ENCODE assay signal across 12 mouse cellular contexts in the genomic region with DNA sequence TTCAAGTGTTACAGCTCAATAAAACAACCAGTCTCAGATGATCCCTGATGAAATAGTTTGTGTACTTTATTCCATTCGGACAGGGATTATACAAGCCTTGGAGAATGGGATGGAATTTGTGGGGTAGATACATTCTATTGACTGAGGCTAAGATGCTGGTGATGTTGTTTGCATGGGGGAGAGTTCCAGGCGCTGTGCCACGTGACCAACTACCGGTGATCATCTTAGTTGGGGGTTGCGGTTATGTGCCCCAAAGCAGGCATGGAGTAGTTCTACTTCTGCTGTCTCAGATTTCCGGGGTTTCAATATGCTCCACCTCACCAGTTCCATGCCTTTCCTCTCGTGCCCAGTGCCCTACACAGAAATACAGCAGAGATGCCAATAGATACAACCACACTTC. TPM values are rescaled to one million over a fixed set of nuclear protein-coding genes. Genes with fewer than 3 reads are reported as not detected.
DNase-seq lines count a peak whose midpoint lies in the region; ATAC-seq and TF ChIP-seq lines count a peak whose summit lies in the region.
"Had no signal": no experiment of that assay in that cellular context is flagged by ENCODE, and none has a peak within 500 bp of the region (broad histone marks: within the 10 kb centered on the region; RNA-seq: fewer than 3 reads in every experiment).

No protein-coding gene starts in this region.

- no peak overlapping the region for H3K4me3 ChIP-seq in layer of hippocampus, adult 2 months
- H3K4me3 ChIP-seq in midbrain, embryonic 16.5 days (ENCODE audit: low read depth, low read length) = no peak overlapping the region
- no peak overlapping the region for H3K4me3 ChIP-seq in midbrain, embryonic 10.5 days
- no peak overlapping the region for H3K4me3 ChIP-seq in myocyte
- no peak overlapping the region for H3K4me3 ChIP-seq in limb, embryonic 10.5 days
- H3K4me3 ChIP-seq: embryonic facial prominence, embryonic 13.5 days; embryonic facial prominence, embryonic 15.5 days; erythroblast, embryonic 14.5 days; forebrain, embryonic 10.5 days; forebrain, embryonic 12.5 days had no signal

- H3K36me3 ChIP-seq in midbrain, embryonic 16.5 days (ENCODE audit: control insufficient read depth, insufficient read depth, low read length) = no peaks in the 10 kb centered on the region
- no peaks in the 10 kb centered on the region for H3K36me3 ChIP-seq in midbrain, embryonic 10.5 days
- H3K36me3 ChIP-seq in myocyte (ENCODE audit: control insufficient read depth, insufficient read depth) = no peaks in the 10 kb centered on the region
- no peaks in the 10 kb centered on the region for H3K36me3 ChIP-seq in limb, embryonic 10.5 days
- H3K36me3 ChIP-seq: embryonic facial prominence, embryonic 13.5 days; embryonic facial prominence, embryonic 15.5 days; forebrain, embryonic 10.5 days; forebrain, embryonic 12.5 days had no signal

- 0 out of 2 replicates have a peak overlapping the region, but pooled peaks have one; percentile 6 for H3K9ac ChIP-seq in midbrain, embryonic 16.5 days (ENCODE audit: low read depth, low read length)
- H3K9ac ChIP-seq: embryonic facial prominence, embryonic 13.5 days; embryonic facial prominence, embryonic 15.5 days; forebrain, embryonic 12.5 days had no signal

- no peaks in the 10 kb centered on the region for H3K79me2 ChIP-seq in myocyte (ENCODE audit: control insufficient read depth, insufficient read depth)

- H3K9me3 ChIP-seq in midbrain, embryonic 16.5 days (replicated peaks; ENCODE audit: control insufficient read depth, low read length, poor library complexity, severe bottlenecking) = no peaks in the 10 kb centered on the region
- no peaks in the 10 kb centered on the region for H3K9me3 ChIP-seq in midbrain, embryonic 10.5 days (replicated peaks)
- no peaks in the 10 kb centered on the region for H3K9me3 ChIP-seq in limb, embryonic 10.5 days (replicated peaks)
- H3K9me3 ChIP-seq: embryonic facial prominence, embryonic 13.5 days; embryonic facial prominence, embryonic 15.5 days; forebrain, embryonic 10.5 days; forebrain, embryonic 12.5 days had no signal

- 0 out of 2 replicates have a peak overlapping the region, but pooled peaks have one; percentile 14 for H3K27ac ChIP-seq in layer of hippocampus, adult 2 months
- H3K27ac ChIP-seq in midbrain, embryonic 16.5 days (ENCODE audit: low read length) = no peak overlapping the region
- H3K27ac ChIP-seq in midbrain, embryonic 10.5 days (replicated peaks) = no peak overlapping the region
- no peak overlapping the region for H3K27ac ChIP-seq in limb, embryonic 10.5 days
- H3K27ac ChIP-seq: embryonic facial prominence, embryonic 13.5 days; embryonic facial prominence, embryonic 15.5 days; forebrain, embryonic 10.5 days; forebrain, embryonic 12.5 days had no signal

- no peak for DNase-seq in layer of hippocampus, adult 2 months (ENCODE audit: low spot score in 2 of 2)
- DNase-seq in layer of hippocampus, postnatal 36 days = no peak
- DNase-seq in midbrain, embryonic 10.5 days (ENCODE audit: low spot score) = no peak
- DNase-seq in limb, embryonic 10.5 days (ENCODE audit: low spot score) = no peak

- no peaks in the 10 kb centered on the region for H3K4me1 ChIP-seq in midbrain, embryonic 16.5 days (ENCODE audit: control insufficient read depth, insufficient read depth, low read length)
- no peaks in the 10 kb centered on the region for H3K4me1 ChIP-seq in midbrain, embryonic 10.5 days
- H3K4me1 ChIP-seq in limb, embryonic 10.5 days = peaks cover 6% of the 10 kb centered on the region; the same call in 1 of the 2 replicates
- H3K4me1 ChIP-seq: forebrain, embryonic 12.5 days had no signal

- no peak for TF ChIP-seq POLR2A in myocyte (IDR thresholded peaks at IDR 0.05; ENCODE audit: insufficient read length, low read depth)

- H3K27me3 ChIP-seq in midbrain, embryonic 16.5 days (ENCODE audit: control insufficient read depth, insufficient read depth, low read depth, low read length) = peaks cover 3% of the 10 kb centered on the region; the same call in 1 of the 2 replicates
- H3K27me3 ChIP-seq in midbrain, embryonic 10.5 days (ENCODE audit: low read depth, poor library complexity, severe bottlenecking) = no peaks in the 10 kb centered on the region
- H3K27me3 ChIP-seq in myocyte (ENCODE audit: control insufficient read depth, insufficient read depth, insufficient read length) = no peaks in the 10 kb centered on the region
- H3K27me3 ChIP-seq in limb, embryonic 10.5 days (ENCODE audit: low read depth, poor library complexity, severe bottlenecking) = no peaks in the 10 kb centered on the region
- H3K27me3 ChIP-seq: embryonic facial prominence, embryonic 13.5 days; embryonic facial prominence, embryonic 15.5 days; Patski had no signal

- no peak for ATAC-seq in midbrain, embryonic 16.5 days

- no peak for TF ChIP-seq CTCF in layer of hippocampus, adult 2 months (conservative IDR thresholded peaks at IDR 0.05)

- 86% methylated on average over 7 of the region's 7 CpGs for WGBS in midbrain, embryonic 16.5 days
- WGBS in midbrain, embryonic 10.5 days = 79% methylated on average over 7 of the region's 7 CpGs
- WGBS in limb, embryonic 10.5 days = 90% methylated on average over 7 of the region's 7 CpGs

- no peak overlapping the region for H3K4me2 ChIP-seq in midbrain, embryonic 16.5 days (ENCODE audit: low read length)
- H3K4me2 ChIP-seq in myocyte (ENCODE audit: low read depth) = peak overlapping the region; percentile 55
- H3K4me2 ChIP-seq: embryonic facial prominence, embryonic 13.5 days; embryonic facial prominence, embryonic 15.5 days; forebrain, embryonic 12.5 days had no signal

- no peak overlapping the region for H3ac ChIP-seq in myocyte (ENCODE audit: control insufficient read depth, insufficient read length)

TF ChIP-seq in myocyte, 11 proteins besides CTCF, POLR2A, EP300 and RAD21:
- TF ChIP-seq REST (IDR thresholded peaks at IDR 0.05; ENCODE audit: insufficient read depth, insufficient read length) (no peak), USF1 (IDR thresholded peaks at IDR 0.05; ENCODE audit: low read depth) (peak; percentile 31), TCF3 (IDR thresholded peaks at IDR 0.05; ENCODE audit: insufficient read length, low read depth) (no peak), MAX (IDR thresholded peaks at IDR 0.05; ENCODE audit: low read depth) (no peak), SRF (IDR thresholded peaks at IDR 0.05; ENCODE audit: control insufficient read depth, insufficient read length, low read depth) (no peak), TCF12 (IDR thresholded peaks at IDR 0.05; ENCODE audit: insufficient read depth, poor library complexity, severe bottlenecking) (no peak)

RNA-seq across cellular contexts. Expression of a gene that starts 31.0 kb away (rescaled TPM):
- total RNA-seq in layer of hippocampus, adult 2 months (2021) = 10 to 100 TPM; 41.9 to 48.9 TPM
- total RNA-seq in layer of hippocampus, postnatal 36 days (2021) = 10 to 100 TPM; 58.0 to 69.5 TPM
- polyA plus RNA-seq in midbrain, embryonic 16.5 days (2015; fragmentation: Nextera tagmentation; extraction: Ambion mirVana) = 29.7 and 32.2 TPM in 2 replicates
- 39.6 and 50.9 TPM in 2 replicates for polyA plus RNA-seq in midbrain, embryonic 10.5 days (2016; fragmentation: Nextera tagmentation; extraction: Ambion mirVana)
- polyA plus RNA-seq in myocyte (2012; fragmentation: generic; extraction: Trizol) = 107 TPM
- polyA plus RNA-seq in limb, embryonic 10.5 days (2016; fragmentation: Nextera tagmentation; extraction: Ambion mirVana) = 53.3 and 53.6 TPM in 2 replicates
